Mouse (Mus musculus): ENCODE results near the gene Pdzd8. TPM values are rescaled to one million over a fixed set of nuclear protein-coding genes. Genes with fewer than 3 reads are reported as not detected.

Pdzd8 gene
- polyA plus RNA-seq, 1 experiment, result 10.0 TPM

DNA sequence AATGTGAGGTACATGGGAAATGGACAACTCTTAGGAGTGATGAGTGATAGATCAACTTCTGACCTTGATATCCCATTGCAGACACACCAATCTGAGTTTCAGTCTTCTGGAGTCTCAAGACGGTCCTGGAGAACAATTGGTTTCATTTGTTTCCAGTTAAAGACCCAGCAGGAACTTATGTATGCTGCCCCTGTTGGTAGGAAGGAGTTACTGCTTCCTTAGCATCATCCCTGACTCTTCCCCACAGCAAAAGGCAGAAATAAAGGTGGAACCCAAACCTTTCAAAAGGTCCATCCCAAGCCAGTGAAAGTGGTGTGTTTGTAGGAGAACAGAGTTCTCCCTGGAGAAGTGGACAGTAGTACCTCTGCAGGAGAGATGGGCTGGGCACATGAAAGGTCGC lies 30.9 kb upstream of the Pdzd8 start:
- WGBS, result 78% methylated on average over 2 of the region's 2 CpGs
- no peak overlapping the region for H3K4me3 ChIP-seq (replicated peaks; ENCODE audit: extremely low read depth, low read depth, low read length)
- TF ChIP-seq POLR2A (IDR thresholded peaks at IDR 0.05; ENCODE audit: borderline replicate concordance, extremely low read depth, low read depth, low read length), result no peak
- TF ChIP-seq CTCF (IDR thresholded peaks at IDR 0.05; ENCODE audit: insufficient read depth, low read length), result 0 out of 2 replicates have a peak, but pooled peaks have one; percentile 3
- no peaks in the 10 kb centered on the region for H3K4me1 ChIP-seq (ENCODE audit: control insufficient read depth, insufficient read depth, low read length)
- no peak for DNase-seq

DNA sequence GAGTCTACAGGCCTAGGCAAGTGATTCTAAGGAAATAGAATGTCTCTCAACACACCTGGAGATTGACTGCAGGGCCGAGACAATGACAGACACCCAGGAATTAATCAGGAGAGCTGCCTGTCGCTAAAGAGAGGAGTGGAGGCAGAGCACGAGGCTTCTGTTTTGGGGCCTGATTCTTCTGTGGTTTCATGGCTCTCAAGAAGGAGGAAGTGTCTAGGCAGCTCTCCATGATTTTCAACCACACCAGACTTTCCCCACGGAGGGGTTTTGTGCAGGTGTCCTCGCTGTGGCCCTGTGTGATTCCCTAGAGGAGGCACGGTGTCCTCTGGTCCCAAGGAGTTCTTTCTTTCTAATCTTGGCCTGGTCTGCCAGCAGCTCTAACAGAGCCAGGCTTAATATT lies 29.4 kb upstream of the Pdzd8 start:
- WGBS, result 73% methylated on average over 6 of the region's 6 CpGs
- no peaks in the 10 kb centered on the region for H3K4me1 ChIP-seq (ENCODE audit: control insufficient read depth, insufficient read depth, low read length)
- TF ChIP-seq CTCF (IDR thresholded peaks at IDR 0.05; ENCODE audit: insufficient read depth, low read length) (no peak), POLR2A (IDR thresholded peaks at IDR 0.05; ENCODE audit: borderline replicate concordance, extremely low read depth, low read depth, low read length) (no peak)
- no peak for DNase-seq
- no peak overlapping the region for H3K4me3 ChIP-seq (replicated peaks; ENCODE audit: extremely low read depth, low read depth, low read length)

DNA sequence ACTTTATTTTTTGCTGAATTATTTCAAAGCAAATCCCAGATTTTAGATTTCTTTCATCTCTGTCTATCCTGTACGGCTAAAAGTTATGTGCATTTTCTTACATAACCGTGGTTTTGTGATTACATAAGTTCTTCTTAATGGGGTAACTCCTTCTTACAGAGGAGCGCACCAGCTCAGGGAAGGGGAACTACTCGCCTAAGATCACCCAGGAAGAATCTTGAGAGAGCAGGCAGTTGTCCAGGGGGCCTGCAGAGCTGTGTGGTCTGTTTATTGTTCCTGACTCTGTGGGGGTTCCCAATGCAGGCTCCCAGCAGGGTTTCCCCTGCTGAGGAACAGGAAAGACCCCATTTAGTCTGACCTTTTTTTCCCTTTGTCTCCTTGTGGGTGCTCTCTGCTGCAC lies 27.3 kb upstream of the Pdzd8 start:
- H3K4me3 ChIP-seq (replicated peaks; ENCODE audit: extremely low read depth, low read depth, low read length), result no peak overlapping the region
- WGBS, result 52% methylated on average over 4 of the region's 4 CpGs
- no peak for DNase-seq
- no peaks in the 10 kb centered on the region for H3K4me1 ChIP-seq (ENCODE audit: control insufficient read depth, insufficient read depth, low read length)
- TF ChIP-seq CTCF (IDR thresholded peaks at IDR 0.05; ENCODE audit: insufficient read depth, low read length), result no peak

DNA sequence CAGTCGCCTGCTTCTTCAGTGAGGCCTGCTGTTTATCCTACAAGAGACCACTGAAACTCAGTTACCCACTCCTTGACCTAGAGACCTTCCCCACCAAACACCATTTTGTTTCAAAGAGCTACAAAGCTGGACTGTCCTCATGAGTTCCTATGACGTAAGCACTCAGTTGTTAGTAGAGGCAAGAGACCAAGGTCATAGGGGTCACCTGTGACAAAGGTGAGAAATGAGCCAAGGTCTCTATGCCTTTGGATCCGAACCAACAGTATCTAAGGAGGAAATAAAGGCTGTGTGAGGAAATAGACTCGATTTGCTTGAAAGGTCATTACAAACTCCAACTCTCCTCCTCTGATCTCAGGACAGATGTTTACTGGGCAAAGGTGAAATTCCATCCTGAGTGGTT lies 25.4 kb upstream of the Pdzd8 start:
- WGBS, result 69% methylated on average over 4 of the region's 4 CpGs
- Histone ChIP-seq H3K4me1 (ENCODE audit: control insufficient read depth, insufficient read depth, low read length) (no peaks in the 10 kb centered on the region), H3K4me3 (replicated peaks; ENCODE audit: extremely low read depth, low read depth, low read length) (no peak overlapping the region)
- DNase-seq, result no peak
- TF ChIP-seq POLR2A (IDR thresholded peaks at IDR 0.05; ENCODE audit: borderline replicate concordance, extremely low read depth, low read depth, low read length), result no peak
- no peak for TF ChIP-seq CTCF (IDR thresholded peaks at IDR 0.05; ENCODE audit: insufficient read depth, low read length)

GRCm38 (mm10) chr19:59367892-59368291 lies 22.3 kb upstream of the Pdzd8 start:
- no peak for DNase-seq
- Histone ChIP-seq H3K4me3 (replicated peaks; ENCODE audit: extremely low read depth, low read depth, low read length) (no peak overlapping the region), H3K4me1 (ENCODE audit: control insufficient read depth, insufficient read depth, low read length) (no peaks in the 10 kb centered on the region)
- TF ChIP-seq CTCF (IDR thresholded peaks at IDR 0.05; ENCODE audit: insufficient read depth, low read length) (no peak), POLR2A (IDR thresholded peaks at IDR 0.05; ENCODE audit: borderline replicate concordance, extremely low read depth, low read depth, low read length) (no peak)
- WGBS, result 82% methylated on average over 4 of the region's 4 CpGs

DNA sequence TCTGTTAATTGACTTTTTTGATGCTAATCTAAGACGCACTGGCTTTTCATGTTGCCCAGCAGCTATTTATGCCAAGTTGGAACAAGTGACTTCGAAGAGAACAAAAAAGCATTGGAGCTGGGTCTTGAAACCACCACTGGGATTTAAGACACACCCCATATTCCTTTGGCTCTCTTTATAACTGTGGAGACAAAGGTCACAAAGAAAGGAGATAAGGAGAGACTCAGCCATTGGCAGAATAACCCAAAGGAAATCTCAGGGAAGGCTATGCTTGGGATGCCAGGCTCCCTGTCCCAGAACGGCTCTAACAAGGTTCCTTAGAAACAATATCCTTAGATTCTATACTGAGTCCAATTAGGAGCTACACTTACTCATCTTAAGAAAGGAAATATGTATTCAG lies 21.1 kb upstream of the Pdzd8 start:
- WGBS, result 66% methylated on average over 3 of the region's 3 CpGs
- no peaks in the 10 kb centered on the region for H3K4me1 ChIP-seq (ENCODE audit: control insufficient read depth, insufficient read depth, low read length)
- TF ChIP-seq POLR2A (IDR thresholded peaks at IDR 0.05; ENCODE audit: borderline replicate concordance, extremely low read depth, low read depth, low read length), result no peak
- TF ChIP-seq CTCF (IDR thresholded peaks at IDR 0.05; ENCODE audit: insufficient read depth, low read length), result no peak
- no peak overlapping the region for H3K4me3 ChIP-seq (replicated peaks; ENCODE audit: extremely low read depth, low read depth, low read length)
- DNase-seq, result no peak

DNA sequence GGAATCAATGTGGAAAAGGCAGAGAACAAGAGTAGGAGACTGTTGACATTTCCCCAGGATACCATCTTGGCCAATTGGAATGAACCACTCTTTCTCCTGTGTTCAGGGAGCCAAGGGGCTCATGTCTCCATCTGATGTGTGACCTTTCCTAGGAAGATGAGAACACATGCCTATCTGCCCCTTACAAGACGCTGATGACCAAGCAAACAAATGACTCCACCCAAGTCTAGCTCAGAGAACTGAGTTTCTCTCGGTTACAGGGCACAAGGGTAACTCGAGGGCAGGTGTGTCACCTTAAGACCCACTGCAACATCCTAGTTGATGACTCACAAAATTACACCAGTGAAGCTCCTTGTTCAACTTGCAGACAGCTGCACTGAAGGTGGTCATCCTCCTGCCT lies 18.1 kb upstream of the Pdzd8 start:
- Histone ChIP-seq H3K4me1 (ENCODE audit: control insufficient read depth, insufficient read depth, low read length) (no peaks in the 10 kb centered on the region), H3K4me3 (replicated peaks; ENCODE audit: extremely low read depth, low read depth, low read length) (no peak overlapping the region)
- TF ChIP-seq POLR2A (IDR thresholded peaks at IDR 0.05; ENCODE audit: borderline replicate concordance, extremely low read depth, low read depth, low read length) (no peak), CTCF (IDR thresholded peaks at IDR 0.05; ENCODE audit: insufficient read depth, low read length) (no peak)
- DNase-seq, result no peak
- 66% methylated on average over 3 of the region's 3 CpGs for WGBS

DNA sequence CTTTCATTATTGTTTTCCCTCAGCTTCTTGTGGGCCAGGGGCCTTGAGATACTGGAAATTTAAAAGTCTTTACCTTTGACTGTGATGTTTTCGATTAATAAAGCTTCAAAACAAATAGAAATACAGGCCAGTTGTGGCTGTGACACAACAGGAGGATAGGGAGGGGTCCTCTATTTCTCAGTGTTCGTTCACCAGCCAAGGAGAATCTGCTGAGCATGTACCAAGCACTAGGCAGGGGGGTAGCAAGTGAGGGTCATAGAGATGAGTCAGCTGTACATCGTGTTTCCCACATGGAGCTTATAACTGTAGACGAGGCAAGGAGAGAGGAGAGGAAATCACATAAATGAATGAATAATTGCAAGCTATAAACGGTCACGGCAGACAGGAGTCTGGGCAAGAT lies 17.1 kb upstream of the Pdzd8 start:
- no peak for TF ChIP-seq CTCF (IDR thresholded peaks at IDR 0.05; ENCODE audit: insufficient read depth, low read length)
- TF ChIP-seq POLR2A (IDR thresholded peaks at IDR 0.05; ENCODE audit: borderline replicate concordance, extremely low read depth, low read depth, low read length), result no peak

DNA sequence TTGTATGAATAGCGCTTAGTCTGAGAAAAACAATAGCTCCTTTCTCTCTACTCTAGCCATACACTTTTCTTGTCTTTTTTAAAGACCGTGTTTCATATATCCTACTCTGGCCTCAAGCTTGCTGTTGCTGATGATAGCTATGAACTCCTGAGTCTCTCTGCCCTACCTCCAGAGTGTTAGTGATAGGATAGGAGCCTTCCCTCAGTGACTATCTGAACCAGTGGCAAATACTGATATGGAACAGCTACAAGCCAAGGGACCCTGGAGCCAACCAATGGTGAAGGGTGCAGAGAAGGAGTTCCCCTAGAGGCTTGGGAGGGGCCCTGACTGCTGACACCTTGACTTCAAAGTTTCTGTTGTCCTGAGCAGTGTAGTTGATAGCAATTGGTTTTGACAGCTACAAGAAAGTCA lies 14.9 kb upstream of the Pdzd8 start:
- WGBS, result 83% methylated on average over 2 of the region's 2 CpGs

More for the DNA sequence above, 17.1 kb upstream of the Pdzd8 start:
- H3K4me3 ChIP-seq (replicated peaks; ENCODE audit: extremely low read depth, low read depth, low read length), result no peak overlapping the region
- 57% methylated on average over 6 of the region's 6 CpGs for WGBS
- H3K4me1 ChIP-seq (ENCODE audit: control insufficient read depth, insufficient read depth, low read length), result no peaks in the 10 kb centered on the region
- no peak for DNase-seq

DNA sequence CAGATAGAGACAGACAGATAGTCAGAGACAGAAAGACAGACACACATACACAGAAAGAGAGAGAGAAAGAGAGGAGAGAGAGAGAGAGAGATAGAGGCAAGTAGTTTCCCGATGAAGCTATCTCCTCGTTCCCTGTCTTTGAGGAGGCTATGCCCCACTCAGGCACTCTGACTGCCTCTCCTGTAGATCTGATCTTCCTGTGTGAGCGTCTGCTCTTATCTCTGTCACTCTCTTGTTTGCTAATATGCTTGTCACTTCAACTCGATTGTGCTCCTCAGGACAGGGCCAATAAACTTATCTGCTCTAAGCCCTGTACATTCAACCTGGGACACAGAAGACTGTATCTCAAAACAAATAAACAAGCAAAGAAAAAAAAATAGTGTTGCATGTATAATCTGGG lies 13.6 kb upstream of the Pdzd8 start:
- Histone ChIP-seq H3K4me3 (replicated peaks; ENCODE audit: extremely low read depth, low read depth, low read length) (no peak overlapping the region), H3K4me1 (ENCODE audit: control insufficient read depth, insufficient read depth, low read length) (no peaks in the 10 kb centered on the region)
- WGBS, result 21% methylated on average over 4 of the region's 4 CpGs
- TF ChIP-seq POLR2A (IDR thresholded peaks at IDR 0.05; ENCODE audit: borderline replicate concordance, extremely low read depth, low read depth, low read length), result no peak
- no peak for TF ChIP-seq CTCF (IDR thresholded peaks at IDR 0.05; ENCODE audit: insufficient read depth, low read length)
- DNase-seq, result no peak

More for the DNA sequence above, 14.9 kb upstream of the Pdzd8 start:
- no peak for TF ChIP-seq CTCF (IDR thresholded peaks at IDR 0.05; ENCODE audit: insufficient read depth, low read length)
- no peak for TF ChIP-seq POLR2A (IDR thresholded peaks at IDR 0.05; ENCODE audit: borderline replicate concordance, extremely low read depth, low read depth, low read length)
- no peak overlapping the region for H3K4me3 ChIP-seq (replicated peaks; ENCODE audit: extremely low read depth, low read depth, low read length)
- DNase-seq, result no peak
- no peaks in the 10 kb centered on the region for H3K4me1 ChIP-seq (ENCODE audit: control insufficient read depth, insufficient read depth, low read length)

- no peak for TF ChIP-seq CTCF (IDR thresholded peaks at IDR 0.05; ENCODE audit: insufficient read depth, low read length)
- no peak for TF ChIP-seq POLR2A (IDR thresholded peaks at IDR 0.05; ENCODE audit: borderline replicate concordance, extremely low read depth, low read depth, low read length)
- WGBS, result 80% methylated on average over 4 of the region's 4 CpGs
- H3K4me1 ChIP-seq (ENCODE audit: control insufficient read depth, insufficient read depth, low read length), result no peaks in the 10 kb centered on the region
- no peak for DNase-seq
- H3K4me3 ChIP-seq (replicated peaks; ENCODE audit: extremely low read depth, low read depth, low read length), result no peak overlapping the region
Observed at GRCm38 (mm10) chr19:59357878-59358277, 12.3 kb upstream of the Pdzd8 start.

Measured in lung, adult 2 months (tissue).